ENCODE assay signal across 10 mouse cellular contexts in the genomic region with DNA sequence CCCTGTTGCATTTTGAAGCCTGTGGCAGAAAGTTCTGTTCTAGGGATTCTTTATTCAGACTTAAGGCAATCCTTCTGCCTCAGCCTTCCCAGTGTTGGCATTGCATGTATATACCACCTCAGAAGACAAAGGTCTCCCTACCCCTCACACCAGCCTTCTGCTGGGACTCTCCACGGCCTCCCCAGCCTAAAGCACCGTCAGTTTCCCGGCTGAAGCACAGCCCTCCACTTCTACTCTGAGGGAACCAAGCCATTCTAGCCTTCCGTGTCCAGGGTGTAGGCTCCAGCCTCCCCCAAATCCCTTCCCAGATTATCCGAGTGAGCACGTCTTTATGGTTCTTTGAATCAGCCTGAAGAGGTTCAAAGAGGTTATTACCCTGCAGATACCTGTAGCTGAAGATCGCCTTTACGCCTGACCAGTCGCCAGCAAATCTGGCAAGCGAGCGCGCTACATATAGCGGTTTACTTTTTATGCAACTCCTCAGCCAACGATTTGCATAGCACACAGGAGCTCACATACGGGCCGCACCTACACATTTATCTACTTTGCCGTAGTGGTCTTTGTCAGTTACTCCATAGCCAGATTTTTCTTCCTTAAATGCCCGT. TPM values are rescaled to one million over a fixed set of nuclear protein-coding genes. Genes with fewer than 3 reads are reported as not detected.
A peak's percentile ranks its signal among the peaks of the same experiment; 100 is the strongest.
DNase-seq lines count a peak whose midpoint lies in the region; ATAC-seq and TF ChIP-seq lines count a peak whose summit lies in the region.
"Had no signal": no experiment of that assay in that cellular context is flagged by ENCODE, and none has a peak within 500 bp of the region (broad histone marks: within the 10 kb centered on the region; RNA-seq: fewer than 3 reads in every experiment).

No protein-coding gene starts in this region.

- no peaks in the 10 kb centered on the region for H3K4me1 ChIP-seq in heart, embryonic 15.5 days (replicated peaks)
- 0 out of 2 replicates have a peak, but pooled peaks cover 3% of the 10 kb centered on the region for H3K4me1 ChIP-seq in bone marrow macrophage, adult 2 months (ENCODE audit: control insufficient read depth, insufficient read depth, low read length)
- H3K4me1 ChIP-seq in forebrain, embryonic 11.5 days (replicated peaks; ENCODE audit: control insufficient read depth, insufficient read depth, low read length), result 0 out of 2 replicates have a peak, but pooled peaks cover 2% of the 10 kb centered on the region
- 0 out of 2 replicates have a peak, but pooled peaks cover 3% of the 10 kb centered on the region for H3K4me1 ChIP-seq in liver, embryonic 11.5 days (replicated peaks; ENCODE audit: control insufficient read depth, insufficient read depth, low read length)

- no peak for ATAC-seq in heart, embryonic 15.5 days (replicated peaks; ENCODE audit: insufficient number of reproducible peaks, insufficient read depth, low FRiP score, low read depth)
- peak; percentile 23; the same call in 1 of the 2 replicates for ATAC-seq in forebrain, embryonic 11.5 days (replicated peaks; ENCODE audit: low FRiP score)
- ATAC-seq in liver, embryonic 11.5 days (replicated peaks; ENCODE audit: low FRiP score), result no peak
- ATAC-seq in inflammation-experienced regulatory T-cells, adult 6 months, result no peak
- ATAC-seq: Patski had no signal

- H3K4me3 ChIP-seq in heart, embryonic 15.5 days, result peak overlapping the region; percentile 38
- H3K4me3 ChIP-seq in bone marrow macrophage, adult 2 months (ENCODE audit: insufficient read depth, low read length), result peak overlapping the region; percentile 34
- peak overlapping the region; percentile 35 for H3K4me3 ChIP-seq in forebrain, embryonic 11.5 days (ENCODE audit: low read depth, low read length)
- H3K4me3 ChIP-seq in liver, embryonic 11.5 days (ENCODE audit: low read depth, low read length), result peak overlapping the region; percentile 48

- no peaks in the 10 kb centered on the region for H3K36me3 ChIP-seq in heart, embryonic 15.5 days
- H3K36me3 ChIP-seq in forebrain, embryonic 11.5 days (ENCODE audit: control insufficient read depth, insufficient read depth, low read length), result no peaks in the 10 kb centered on the region
- H3K36me3 ChIP-seq in liver, embryonic 11.5 days (ENCODE audit: control insufficient read depth, insufficient read depth, low read length), result no peaks in the 10 kb centered on the region

- TF ChIP-seq CTCF in bone marrow macrophage, adult 2 months (IDR thresholded peaks at IDR 0.05; ENCODE audit: low read depth, low read length), result no peak

- intact Hi-C loops in heart, postnatal 14 days (cut with DNase I), result loop anchor here (10.0 kb wide), 1 partner anchor 1017 kb away; no protein-coding TSS in a partner anchor

- no peak overlapping the region; the same call in 1 of the 2 replicates for H3K9ac ChIP-seq in heart, embryonic 15.5 days
- peak overlapping the region; percentile 37 for H3K9ac ChIP-seq in forebrain, embryonic 11.5 days (ENCODE audit: low read length)
- H3K9ac ChIP-seq in liver, embryonic 11.5 days (ENCODE audit: low read depth, low read length), result no peak overlapping the region

- 0 out of 2 replicates have a peak, but pooled peaks cover 3% of the 10 kb centered on the region for H3K27me3 ChIP-seq in heart, embryonic 15.5 days
- H3K27me3 ChIP-seq in forebrain, embryonic 11.5 days (ENCODE audit: control insufficient read depth, insufficient read depth, low read length), result no peaks in the 10 kb centered on the region
- peaks cover 5% of the 10 kb centered on the region; the same call in 1 of the 2 replicates for H3K27me3 ChIP-seq in liver, embryonic 11.5 days (replicated peaks; ENCODE audit: control insufficient read depth, insufficient read depth, low read length)
- H3K27me3 ChIP-seq: Patski had no signal

- no peak for TF ChIP-seq POLR2A in bone marrow macrophage, adult 2 months (IDR thresholded peaks at IDR 0.05; ENCODE audit: borderline replicate concordance, low read depth, low read length)

- DNase-seq in heart, postnatal 14 days, result no peak
- DNase-seq in forebrain, embryonic 11.5 days (ENCODE audit: low spot score), result peak; percentile 55
- DNase-seq in liver, embryonic 11.5 days (ENCODE audit: low spot score), result peak; percentile 46
- peak; percentile 25 for DNase-seq in right cerebral cortex, postnatal 25 days
- DNase-seq in spleen, postnatal 36 days (ENCODE audit: low spot score in 2 of 2), result no peak

- WGBS in heart, embryonic 15.5 days, result 4% methylated on average over 18 of the region's 18 CpGs
- WGBS in forebrain, embryonic 11.5 days, result 2% methylated on average over 18 of the region's 18 CpGs
- 4% methylated on average over 18 of the region's 18 CpGs for WGBS in liver, embryonic 11.5 days

- no peak overlapping the region for H3K27ac ChIP-seq in heart, embryonic 15.5 days
- no peak overlapping the region for H3K27ac ChIP-seq in bone marrow macrophage, adult 2 months (ENCODE audit: insufficient read depth, low read depth, low read length)
- H3K27ac ChIP-seq in forebrain, embryonic 11.5 days (ENCODE audit: low read depth, low read length), result no peak overlapping the region
- no peak overlapping the region for H3K27ac ChIP-seq in liver, embryonic 11.5 days (ENCODE audit: low read depth, low read length)

- H3K9me3 ChIP-seq in heart, embryonic 15.5 days (replicated peaks), result no peaks in the 10 kb centered on the region
- no peaks in the 10 kb centered on the region for H3K9me3 ChIP-seq in forebrain, embryonic 11.5 days (ENCODE audit: control insufficient read depth, low read length)
- H3K9me3 ChIP-seq in liver, embryonic 11.5 days (ENCODE audit: control insufficient read depth, low read length), result no peaks in the 10 kb centered on the region

- H3K4me2 ChIP-seq in heart, embryonic 15.5 days, result peak overlapping the region; percentile 51
- H3K4me2 ChIP-seq in forebrain, embryonic 11.5 days (ENCODE audit: low read depth, low read length, severe bottlenecking), result peak overlapping the region; percentile 51
- H3K4me2 ChIP-seq in liver, embryonic 11.5 days, result peak overlapping the region; percentile 70

RNA-seq across cellular contexts. Expression of gene Gpx6, which starts 10.1 kb away (rescaled TPM):
- not detected in 2 replicates for polyA plus RNA-seq in heart, embryonic 15.5 days (2015; fragmentation: Nextera tagmentation; extraction: Ambion mirVana)
- not detected for total RNA-seq in heart, postnatal 14 days (2021)
- not detected in 2 replicates for polyA plus RNA-seq in bone marrow macrophage, adult 2 months (2012; ENCODE audit: insufficient read depth, insufficient read length, missing spikeins)
- polyA plus RNA-seq in forebrain, embryonic 11.5 days (2014; fragmentation: Nextera tagmentation; extraction: Ambion mirVana), result not detected in 2 replicates
- polyA plus RNA-seq in liver, embryonic 11.5 days (2014; fragmentation: Nextera tagmentation; extraction: Ambion mirVana), result not detected in 2 replicates
- not detected for polyA plus RNA-seq in inflammation-experienced regulatory T-cells, adult 6 months (2017; shearing (Covaris generic))
- total RNA-seq: layer of hippocampus, postnatal 14 days had no signal
- polyA plus RNA-seq: Patski had no signal

RNA-seq across cellular contexts. Expression of gene Olfr1367, which starts 24.7 kb away (rescaled TPM):
- not detected in 2 replicates for polyA plus RNA-seq in heart, embryonic 15.5 days (2015; fragmentation: Nextera tagmentation; extraction: Ambion mirVana)
- not detected for total RNA-seq in heart, postnatal 14 days (2021)
- not detected in 2 replicates for polyA plus RNA-seq in bone marrow macrophage, adult 2 months (2012; ENCODE audit: insufficient read depth, insufficient read length, missing spikeins)
- polyA plus RNA-seq in forebrain, embryonic 11.5 days (2014; fragmentation: Nextera tagmentation; extraction: Ambion mirVana), result not detected in 2 replicates
- polyA plus RNA-seq in liver, embryonic 11.5 days (2014; fragmentation: Nextera tagmentation; extraction: Ambion mirVana), result not detected in 2 replicates
- not detected for polyA plus RNA-seq in inflammation-experienced regulatory T-cells, adult 6 months (2017; shearing (Covaris generic))
- total RNA-seq: layer of hippocampus, postnatal 14 days had no signal
- polyA plus RNA-seq: Patski had no signal

RNA-seq across cellular contexts. Expression of gene Gpx5, which starts 29.5 kb away (rescaled TPM):
- not detected in 2 replicates for polyA plus RNA-seq in heart, embryonic 15.5 days (2015; fragmentation: Nextera tagmentation; extraction: Ambion mirVana)
- total RNA-seq in heart, postnatal 14 days (2021), result not detected
- polyA plus RNA-seq in bone marrow macrophage, adult 2 months (2012; ENCODE audit: insufficient read depth, insufficient read length, missing spikeins), result not detected in 2 replicates
- not detected in 2 replicates for polyA plus RNA-seq in forebrain, embryonic 11.5 days (2014; fragmentation: Nextera tagmentation; extraction: Ambion mirVana)
- polyA plus RNA-seq in liver, embryonic 11.5 days (2014; fragmentation: Nextera tagmentation; extraction: Ambion mirVana), result not detected in 2 replicates
- polyA plus RNA-seq in inflammation-experienced regulatory T-cells, adult 6 months (2017; shearing (Covaris generic)), result not detected
- total RNA-seq: layer of hippocampus, postnatal 14 days had no signal
- polyA plus RNA-seq: Patski had no signal

RNA-seq across cellular contexts. Expression of gene Zscan12, which starts 40.6 kb away (rescaled TPM):
- 6.5 and 8.7 TPM in 2 replicates for polyA plus RNA-seq in heart, embryonic 15.5 days (2015; fragmentation: Nextera tagmentation; extraction: Ambion mirVana)
- 1 to 10 TPM; 4.6 to 4.9 TPM for total RNA-seq in heart, postnatal 14 days (2021)
- polyA plus RNA-seq in bone marrow macrophage, adult 2 months (2012; ENCODE audit: insufficient read depth, insufficient read length, missing spikeins), result 5.7 and 7.1 TPM in 2 replicates
- 20.5 and 22.4 TPM in 2 replicates for polyA plus RNA-seq in forebrain, embryonic 11.5 days (2014; fragmentation: Nextera tagmentation; extraction: Ambion mirVana)
- 10.2 and 12.0 TPM in 2 replicates for polyA plus RNA-seq in liver, embryonic 11.5 days (2014; fragmentation: Nextera tagmentation; extraction: Ambion mirVana)
- 1 to 10 TPM; 3.9 to 9.2 (median 8.1) TPM for polyA plus RNA-seq in inflammation-experienced regulatory T-cells, adult 6 months (2017; shearing (Covaris generic))

Comparison
In these comparisons a context has a peak if more than half of its experiments do, and no peak if none do; other contexts are left out.
1. DNase-seq: peak in forebrain, embryonic 11.5 days (single experiment), liver, embryonic 11.5 days (single experiment) and right cerebral cortex, postnatal 25 days (single experiment); none in heart, postnatal 14 days (0 of 2) and spleen, postnatal 36 days (0 of 2).
2. Peak in every context shown above with its lines, with median percentiles within 50 percentile points of each other: H3K4me2 ChIP-seq and H3K4me3 ChIP-seq.